Mouse (Mus musculus) activated CD4-positive, CD25-positive, alpha-beta regulatory T cell, adult 4 months (primary cell): Measurements from ENCODE around the gene Spata13. TPM values are rescaled to one million over a fixed set of nuclear protein-coding genes. Genes with fewer than 3 reads are reported as not detected.
A peak's percentile ranks its signal among the peaks of the same experiment; 100 is the strongest.

Experiments
- ATAC-seq: one replicate; pipeline ENCODE4 v1.8.0; 2017
- polyA plus RNA-seq, 2 experiments: library from polyadenylated mRNA; unstranded; fragments of 100-300 nt; shearing (Covaris generic); gene quantifications; one replicate each; pipeline ENCODE4 v1.2.1; 2017

Spata13 gene
- polyA plus RNA-seq, 2 experiments from 2014 or later: 85.7 to 107 TPM

DNA sequence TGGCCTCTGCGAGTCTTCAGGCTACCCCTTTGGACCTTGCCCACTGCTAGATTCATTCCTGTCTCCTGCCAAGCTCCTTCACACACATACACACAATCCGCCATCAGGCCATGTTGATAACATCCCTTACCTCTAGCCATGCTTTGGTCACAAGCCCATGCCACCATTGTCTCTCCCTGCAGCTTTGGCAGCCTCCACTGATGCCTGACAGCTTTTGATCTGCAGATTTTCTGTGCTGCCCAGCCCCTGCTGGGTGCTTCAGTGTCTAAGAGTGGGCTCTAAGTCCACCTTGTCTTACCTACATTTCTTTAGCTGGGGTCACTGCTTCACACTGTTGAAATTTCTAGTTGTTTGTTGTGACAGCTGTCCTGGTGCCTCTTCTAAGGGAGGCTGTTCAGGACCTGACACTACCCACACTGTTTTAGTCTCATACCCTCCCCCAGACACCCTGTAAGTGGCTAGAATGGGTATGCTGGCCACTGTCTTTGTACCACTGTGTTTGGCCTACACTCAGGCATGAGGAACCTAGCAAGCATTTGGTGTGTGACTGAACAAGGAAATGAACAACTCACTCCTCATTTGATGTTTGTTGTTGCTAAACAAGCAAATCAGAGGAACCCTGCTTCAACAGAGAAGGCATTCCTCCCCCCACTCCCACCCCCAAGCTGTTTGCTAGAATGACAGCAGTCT is 43.0 kb downstream of the Spata13 start:
- ATAC-seq: no peak

DNA sequence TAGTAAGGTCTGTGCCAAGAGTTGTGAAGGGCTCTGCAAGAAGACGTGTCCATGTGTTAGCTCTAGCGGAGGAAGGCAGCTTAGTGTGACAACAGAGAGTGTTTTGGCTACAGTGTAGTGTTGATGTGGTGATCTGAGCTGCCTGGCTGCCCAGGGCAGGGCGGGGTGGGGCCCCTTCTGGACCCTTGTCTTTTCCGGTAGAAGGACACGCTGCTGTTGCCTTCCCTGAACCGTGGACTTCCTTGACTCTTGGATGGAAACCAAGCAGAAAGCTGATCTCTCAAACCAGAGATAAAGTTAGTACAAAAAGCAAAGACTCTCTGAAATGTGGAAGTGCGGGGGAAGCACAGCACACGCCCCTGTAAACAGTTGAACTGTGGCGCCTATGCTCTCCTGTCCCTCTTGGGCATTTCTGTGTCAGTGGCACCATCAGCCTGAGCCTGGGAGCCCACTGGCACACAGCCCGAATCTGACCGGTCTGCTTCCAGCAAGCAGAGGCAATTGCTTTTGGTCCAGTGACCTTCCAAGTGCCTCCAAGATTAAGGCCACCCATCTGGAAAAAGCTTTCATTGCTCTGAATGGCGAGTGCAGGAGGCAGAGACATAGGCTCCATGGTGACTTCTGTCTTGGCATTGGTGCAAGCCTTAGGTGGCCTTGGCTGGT is 48.7 kb downstream of the Spata13 start:
- no peak for ATAC-seq

DNA sequence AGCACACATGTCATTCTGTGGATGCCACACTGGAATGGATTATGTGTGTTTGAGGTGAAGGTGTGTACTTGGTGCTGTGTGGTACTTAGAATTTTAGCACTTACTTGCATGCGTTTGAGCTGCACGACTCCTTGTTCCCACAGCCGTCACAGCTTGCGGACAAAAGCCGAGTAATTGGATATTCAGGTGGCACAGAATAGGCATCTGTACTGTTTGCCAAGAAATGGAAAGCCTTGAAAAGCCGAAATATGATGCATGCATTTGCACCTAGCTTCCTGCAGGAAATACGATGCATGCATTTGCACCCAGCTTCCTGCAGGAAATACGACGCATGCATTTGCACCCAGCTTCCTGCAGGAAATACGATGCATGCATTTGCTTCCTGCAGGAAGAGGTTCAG is 50.2 kb downstream of the Spata13 start:
- ATAC-seq: no peak

DNA sequence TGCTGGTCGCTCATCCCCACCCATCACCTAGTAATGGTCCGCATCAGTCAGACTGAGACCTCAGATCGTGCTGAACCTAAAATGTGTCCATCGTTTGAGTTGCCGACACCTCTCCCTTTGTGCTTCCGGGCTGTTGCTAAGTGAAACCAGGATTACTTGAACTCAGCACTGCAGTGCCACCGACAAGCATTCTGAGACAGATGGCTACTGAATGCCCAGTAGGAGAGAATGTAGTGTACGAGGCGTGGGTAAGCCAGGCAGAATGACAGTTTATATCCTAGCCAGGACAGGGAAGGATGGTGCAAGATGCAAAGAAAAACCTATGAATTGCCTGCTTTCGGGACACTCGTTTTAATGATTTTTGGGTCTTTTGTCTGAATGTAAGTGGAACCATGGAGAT is 52.9 kb downstream of the Spata13 start:
- ATAC-seq: no peak

DNA sequence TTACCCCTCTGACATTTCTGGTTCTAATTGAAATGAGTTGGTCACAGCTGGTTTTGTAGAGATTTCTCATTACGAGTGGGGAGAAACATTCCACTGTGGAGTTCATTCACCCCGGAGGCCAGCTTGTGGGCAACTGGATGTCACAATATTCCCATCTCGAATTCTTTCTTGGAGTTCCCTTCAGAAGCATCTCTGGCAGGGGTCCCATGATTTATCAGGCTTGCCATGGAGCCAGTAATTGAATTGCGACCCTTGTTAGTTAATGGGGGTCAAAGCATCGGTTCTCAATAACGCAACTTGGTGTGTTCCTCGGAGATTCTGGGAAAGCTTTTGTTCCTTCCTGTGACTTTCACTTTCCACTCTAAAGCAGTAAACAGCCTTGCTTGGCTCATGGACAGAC is 53.4 kb downstream of the Spata13 start:
- ATAC-seq: no peak

DNA sequence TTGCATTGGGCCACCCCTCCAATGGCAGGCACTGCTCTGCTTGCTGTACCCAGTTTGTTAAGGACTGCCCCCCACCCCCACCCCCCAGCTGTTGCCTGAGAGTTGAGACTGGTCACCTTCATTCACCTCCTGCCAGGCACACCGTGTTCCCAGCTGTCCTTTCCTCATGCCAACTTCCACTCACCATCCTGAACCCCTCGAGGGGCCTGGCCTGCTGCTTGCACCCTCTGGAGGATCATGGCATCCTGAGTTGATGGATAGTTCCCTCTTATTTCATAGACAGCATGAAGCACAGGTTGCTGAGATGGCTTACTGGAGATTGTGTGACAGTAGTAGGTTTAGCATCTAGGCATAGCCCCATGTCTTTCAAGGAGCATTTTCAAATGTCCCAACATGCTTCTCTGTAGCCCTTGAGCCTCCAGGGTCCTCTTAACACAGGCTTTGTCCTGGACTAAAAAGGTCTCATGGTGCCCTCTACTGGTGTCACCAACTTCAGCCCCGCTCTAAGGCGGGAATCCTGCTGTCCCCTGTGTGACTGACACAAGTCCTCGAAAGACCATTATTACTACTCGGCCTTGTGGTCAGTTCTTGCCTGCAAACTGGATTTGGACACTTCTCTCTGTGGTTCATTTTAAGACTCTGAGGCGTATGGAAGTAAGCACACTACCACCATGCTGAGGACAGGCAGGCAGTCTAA is 54.9 kb downstream of the Spata13 start:
- ATAC-seq: no peak

DNA sequence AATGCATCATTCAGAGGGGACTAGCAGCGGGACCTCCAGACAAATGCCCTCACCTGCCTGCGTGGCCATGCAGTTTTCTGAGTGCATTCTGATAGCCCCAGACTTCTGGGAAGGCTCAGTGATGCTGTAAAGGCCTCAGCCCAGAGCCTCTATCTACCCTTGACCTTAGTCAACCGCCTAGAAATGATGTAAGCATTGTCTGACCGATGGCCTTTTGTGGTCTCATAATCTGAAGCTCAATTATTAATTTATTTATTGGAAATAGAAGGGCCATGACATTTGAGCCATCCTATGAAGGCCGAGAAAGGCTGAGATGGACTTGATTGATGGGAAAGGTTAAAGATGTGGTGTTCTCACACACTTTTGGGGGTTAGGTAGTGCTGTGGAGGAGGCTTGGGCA is 56.0 kb downstream of the Spata13 start:
- ATAC-seq: no peak

DNA sequence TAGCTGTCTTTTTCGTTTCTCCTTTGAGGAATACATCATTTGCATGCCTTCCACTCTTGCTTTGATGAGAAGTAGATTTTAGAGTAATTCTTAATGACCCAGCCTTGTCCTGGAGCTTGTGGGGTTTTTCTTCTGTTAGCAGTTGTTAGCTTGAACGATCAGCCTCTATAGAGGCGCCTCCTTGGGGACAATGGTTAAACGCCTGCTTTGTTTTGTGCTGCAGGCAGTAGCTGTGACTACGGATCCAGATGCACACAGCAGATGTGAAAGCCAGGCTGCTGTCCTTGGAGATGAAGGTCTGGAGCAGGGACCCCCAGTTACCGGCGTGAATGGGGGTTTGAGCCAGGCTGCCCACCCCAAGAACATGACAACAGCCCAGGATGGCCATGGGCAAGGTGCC is 56.8 kb downstream of the Spata13 start:
- ATAC-seq: no peak

DNA sequence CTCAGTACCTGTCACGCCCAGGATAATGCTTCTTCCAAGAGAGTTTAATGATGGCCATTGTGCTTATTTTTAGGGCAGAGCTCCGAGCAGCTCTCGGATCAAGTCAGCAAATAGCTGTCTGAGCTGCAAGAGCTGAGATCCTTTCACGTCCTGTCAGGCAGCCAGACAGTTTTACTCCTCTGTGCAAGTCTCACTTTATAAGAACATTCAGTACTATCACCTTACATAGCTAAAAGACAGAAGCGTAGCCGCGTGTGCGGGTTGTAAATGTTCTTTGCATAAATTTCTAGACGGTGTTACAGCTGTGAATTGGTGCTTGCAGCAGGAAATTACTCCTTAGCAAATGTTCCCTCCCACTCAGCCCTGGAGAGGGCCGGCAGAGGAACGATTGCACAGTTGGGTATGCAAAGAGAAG is 59.3 kb downstream of the Spata13 start:
- ATAC-seq: no peak

DNA sequence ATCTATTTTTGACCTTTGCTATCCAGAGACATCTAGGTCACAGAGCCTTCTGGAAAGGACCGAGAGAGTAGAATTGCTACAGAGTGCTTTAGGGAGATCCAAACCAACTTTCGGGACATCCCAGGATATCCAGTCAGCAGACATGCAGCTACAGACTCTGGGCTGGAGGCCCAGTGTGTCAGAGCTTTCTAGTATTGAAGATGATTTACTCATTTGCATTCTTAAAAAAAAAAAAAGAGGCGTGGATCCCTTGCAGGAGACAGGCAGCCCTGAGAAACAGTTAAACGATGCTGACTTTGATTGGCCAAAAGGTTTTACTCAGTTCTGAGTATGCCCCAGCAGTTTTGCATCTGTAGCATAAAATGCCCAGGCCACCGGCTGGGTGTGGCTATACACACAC is 59.9 kb downstream of the Spata13 start:
- no peak for ATAC-seq

DNA sequence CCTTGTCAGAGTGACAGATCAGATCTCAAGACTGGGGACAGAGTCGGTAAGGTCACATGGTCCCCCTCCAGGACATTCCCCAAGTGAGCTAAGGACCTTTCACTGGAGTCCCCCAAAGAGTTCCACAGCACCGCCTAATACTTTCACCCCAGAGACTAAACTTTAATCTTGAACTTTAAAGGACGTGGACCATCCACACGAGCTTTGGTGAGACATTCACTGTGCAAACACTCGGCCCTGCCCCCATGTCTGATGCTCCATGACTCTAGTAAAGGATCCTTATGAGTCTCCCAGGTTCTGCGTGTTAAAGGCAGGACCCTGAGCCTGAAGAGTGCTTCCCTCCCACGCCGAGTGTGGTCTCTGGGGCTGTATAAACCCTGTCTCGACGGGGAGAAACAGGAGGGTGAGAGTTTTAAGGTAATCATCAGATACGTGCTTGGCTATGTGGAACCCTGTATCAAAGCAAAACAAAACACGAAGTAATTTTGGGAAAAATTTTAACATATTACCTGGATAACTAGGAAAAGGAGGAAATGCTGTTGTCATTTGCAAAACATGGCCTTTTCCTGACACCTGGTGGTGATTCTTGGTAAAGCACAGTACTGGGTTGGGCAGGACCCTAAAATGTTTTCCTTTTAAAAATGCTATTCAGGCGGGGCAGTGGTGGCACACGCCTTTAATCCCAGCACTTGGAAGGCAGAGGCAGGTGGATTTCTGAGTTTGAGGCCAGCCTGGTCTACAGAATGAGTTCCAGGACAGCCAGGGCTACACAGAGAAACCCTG is 60.6 kb downstream of the Spata13 start:
- ATAC-seq: peak; percentile 63

DNA sequence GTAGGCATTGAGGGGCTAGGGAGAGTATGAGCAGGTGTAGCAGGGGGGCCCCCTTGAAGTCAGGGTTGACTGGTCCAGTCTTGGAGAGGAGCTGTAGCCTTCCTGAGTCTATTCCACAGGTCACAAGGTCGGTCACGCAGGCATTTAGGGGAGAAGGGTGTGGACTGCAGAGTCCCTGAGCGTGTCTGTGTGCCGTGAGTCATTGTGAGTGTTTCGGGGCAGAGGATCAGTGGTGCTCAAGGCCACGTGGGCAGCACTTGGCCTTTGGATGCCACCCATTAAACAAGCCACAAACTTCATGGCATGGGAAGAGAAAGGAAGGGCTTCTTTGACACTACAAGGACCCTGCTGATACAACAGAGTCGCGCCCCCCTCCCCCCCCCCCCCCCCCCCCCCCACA is 63.5 kb downstream of the Spata13 start:
- ATAC-seq: no peak

DNA sequence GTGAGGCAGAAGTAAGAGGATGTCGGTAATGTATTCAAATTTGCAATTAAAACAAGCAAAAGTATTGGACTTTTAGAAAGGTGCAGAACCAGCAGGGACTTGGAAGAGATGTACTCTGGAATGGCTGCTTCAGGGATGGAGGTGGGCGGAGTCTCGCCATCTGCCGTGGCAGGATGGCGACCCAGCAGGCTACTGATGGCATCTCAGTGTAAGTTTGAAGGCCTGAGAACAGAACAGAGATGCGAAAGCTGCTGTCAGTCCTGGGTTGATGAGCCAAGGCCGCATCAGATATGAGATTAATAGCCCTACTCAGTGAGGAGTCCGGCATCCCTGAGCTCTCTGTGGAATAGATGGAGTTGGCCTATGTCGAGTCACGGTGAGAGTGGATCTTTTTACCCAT is 65.2 kb downstream of the Spata13 start:
- no peak for ATAC-seq

DNA sequence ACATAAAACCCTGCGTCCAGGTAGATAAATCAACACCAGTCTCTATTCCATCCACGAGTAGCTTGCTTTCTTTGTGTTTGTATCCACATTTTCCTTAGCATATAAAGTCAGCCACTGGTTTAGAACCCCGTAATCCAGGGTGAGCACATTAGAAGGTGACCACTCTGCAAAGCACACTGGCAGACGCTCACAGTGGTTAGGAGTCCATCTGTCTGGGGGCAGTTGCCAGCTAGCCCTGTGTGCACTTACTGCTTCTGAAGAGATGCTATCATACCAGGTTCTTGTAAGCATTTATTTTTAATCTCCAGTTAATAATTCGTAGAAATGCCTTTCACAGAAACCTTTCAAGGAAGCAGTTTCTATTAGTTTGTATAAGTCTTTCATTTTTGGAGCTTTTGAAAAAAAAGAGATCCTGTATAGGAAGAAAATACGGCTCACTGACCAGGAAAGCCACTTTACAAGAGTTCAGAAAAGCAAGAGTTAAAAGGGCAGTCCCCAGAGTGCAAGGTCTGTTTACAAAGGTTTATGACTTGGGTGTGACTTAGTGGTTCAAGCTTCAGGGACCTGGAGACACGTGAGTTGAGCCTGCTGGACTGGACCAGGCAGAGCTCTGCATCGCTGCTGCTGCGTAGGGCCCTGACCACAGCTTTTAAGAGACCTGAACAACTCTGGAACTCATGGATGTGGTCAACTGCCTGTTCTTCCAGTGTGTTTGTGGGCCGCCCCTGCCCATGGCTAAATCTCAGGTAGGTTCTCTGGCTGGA is 68.8 kb downstream of the Spata13 start:
- ATAC-seq: no peak

DNA sequence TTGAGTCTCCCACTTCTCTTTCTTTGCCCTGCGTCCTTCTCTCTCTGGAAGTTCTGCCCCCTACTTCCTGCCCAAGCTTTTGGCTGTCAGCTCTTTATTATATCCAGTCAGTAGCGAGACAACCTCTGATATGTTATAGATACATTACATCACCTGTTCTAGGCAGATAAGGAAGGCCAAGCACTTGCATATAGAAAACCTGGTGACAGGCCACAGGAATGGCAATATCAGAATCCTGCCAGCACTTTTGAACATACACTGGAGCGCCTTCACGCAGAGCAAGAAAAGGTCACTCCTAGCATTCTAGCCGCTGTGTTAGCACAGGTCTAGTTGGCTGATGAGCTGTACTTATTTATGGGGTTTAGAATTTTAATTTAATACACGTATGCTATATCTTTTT is 70.7 kb downstream of the Spata13 start:
- ATAC-seq: no peak

DNA sequence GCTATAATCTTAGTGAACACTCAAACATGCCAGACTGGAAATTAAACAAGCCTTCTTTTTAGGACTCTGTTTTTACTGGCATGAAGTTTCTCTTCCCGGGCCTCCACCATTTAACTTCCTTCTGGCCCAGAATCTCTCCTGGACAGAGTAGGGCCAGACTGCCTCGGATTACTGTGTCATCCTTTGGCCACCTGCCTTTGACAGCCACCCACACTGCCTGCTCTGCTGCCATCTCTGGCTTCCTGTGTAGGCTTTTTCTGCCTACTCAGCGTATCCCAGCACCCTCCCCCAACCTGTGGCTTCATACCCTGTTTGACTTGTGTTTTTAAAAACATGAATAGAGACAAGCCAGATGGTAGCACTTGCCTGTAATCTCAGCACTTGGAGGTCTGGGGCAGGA is 71.2 kb downstream of the Spata13 start:
- peak; percentile 79 for ATAC-seq

DNA sequence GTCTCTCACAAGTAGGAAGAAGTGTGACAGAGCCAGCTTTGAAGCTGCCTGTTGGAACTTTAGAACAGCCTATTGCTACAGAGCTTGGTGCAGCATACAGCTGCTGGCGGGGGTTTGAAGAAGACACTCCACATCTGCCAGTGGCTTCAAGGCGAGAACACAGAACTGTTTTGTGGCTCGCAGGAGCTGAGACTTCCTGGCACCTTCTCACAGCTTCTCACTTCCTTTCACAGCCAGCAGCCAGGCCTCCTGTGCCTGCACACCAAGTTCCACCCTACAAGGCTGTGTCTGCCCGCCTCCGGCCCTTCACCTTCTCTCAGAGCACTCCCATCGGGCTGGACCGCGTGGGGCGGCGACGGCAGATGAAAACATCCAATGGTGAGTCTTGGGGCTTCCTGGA is 75.4 kb downstream of the Spata13 start:
- ATAC-seq: peak; percentile 59

DNA sequence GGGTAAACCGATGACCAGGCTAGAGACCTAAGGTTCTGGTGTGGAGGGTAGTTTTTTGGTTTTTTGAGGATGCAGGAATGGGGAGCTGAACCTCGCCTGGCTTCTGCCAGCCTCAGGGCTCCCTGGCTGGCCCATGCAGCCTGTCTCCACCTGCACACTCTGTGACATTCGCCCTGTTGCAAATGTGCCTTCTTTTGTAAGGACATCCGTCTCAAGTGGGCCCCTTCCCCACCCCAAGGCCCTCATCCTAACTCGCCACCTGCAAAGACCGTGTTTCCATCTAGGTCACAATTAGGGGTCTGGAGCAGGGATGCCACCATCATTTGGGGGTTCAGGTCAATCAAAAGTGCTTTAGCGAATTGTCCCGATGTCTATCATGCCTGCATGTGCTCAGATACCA is 75.9 kb downstream of the Spata13 start:
- ATAC-seq: no peak

DNA sequence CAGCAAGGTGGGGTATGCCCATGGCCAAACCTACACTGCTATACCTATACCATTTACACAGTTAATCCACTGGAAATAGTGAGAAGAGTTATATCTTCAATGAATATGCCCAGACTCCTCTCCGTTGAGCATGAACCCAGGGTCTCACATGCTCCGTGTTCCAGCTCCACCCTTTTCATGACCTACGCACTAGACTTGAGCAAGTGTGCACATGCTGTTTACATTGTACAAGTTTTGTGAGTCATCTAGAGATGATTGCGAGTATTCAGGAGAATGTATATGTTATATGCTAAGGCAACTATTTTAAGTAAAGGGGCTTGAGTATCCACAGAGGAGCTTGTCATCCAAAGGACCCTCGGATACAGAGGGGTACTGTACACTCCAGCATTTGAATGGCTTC is 77.4 kb downstream of the Spata13 start:
- peak; percentile 30 for ATAC-seq

DNA sequence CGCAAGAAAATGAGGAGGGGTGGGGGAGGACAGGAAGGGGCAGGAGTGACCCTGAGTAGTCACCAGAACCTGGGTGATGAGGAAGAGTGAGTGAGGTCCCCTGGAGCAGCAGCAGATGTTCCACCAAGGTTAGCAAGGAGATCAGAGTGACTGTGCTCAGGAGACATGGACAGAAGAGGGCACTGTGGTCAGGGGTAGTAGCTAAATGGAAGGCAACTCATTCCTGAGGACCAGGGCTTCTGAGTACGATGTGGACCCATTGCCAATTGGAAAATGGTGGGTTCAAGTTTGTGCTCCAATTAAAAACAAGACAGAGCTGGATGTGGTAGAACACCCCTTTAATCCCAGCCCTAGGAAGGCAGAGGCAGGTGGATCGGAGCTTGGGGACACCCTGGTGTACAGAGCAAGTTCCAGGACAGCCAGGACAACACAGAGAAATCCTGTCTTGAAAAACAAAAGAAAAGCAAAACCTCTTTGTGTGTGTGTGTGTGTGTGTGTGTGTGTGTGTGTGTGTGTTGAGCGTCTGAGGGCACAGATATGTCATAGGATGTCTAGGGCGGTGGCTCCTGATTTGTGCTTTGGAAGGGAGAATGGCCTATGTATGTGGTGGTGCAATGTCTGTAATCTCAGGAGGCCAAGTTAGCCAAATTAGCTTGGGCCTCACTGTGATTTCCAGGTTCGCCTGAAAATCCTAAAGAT is 77.9 kb downstream of the Spata13 start:
- ATAC-seq: peak; percentile 6

DNA sequence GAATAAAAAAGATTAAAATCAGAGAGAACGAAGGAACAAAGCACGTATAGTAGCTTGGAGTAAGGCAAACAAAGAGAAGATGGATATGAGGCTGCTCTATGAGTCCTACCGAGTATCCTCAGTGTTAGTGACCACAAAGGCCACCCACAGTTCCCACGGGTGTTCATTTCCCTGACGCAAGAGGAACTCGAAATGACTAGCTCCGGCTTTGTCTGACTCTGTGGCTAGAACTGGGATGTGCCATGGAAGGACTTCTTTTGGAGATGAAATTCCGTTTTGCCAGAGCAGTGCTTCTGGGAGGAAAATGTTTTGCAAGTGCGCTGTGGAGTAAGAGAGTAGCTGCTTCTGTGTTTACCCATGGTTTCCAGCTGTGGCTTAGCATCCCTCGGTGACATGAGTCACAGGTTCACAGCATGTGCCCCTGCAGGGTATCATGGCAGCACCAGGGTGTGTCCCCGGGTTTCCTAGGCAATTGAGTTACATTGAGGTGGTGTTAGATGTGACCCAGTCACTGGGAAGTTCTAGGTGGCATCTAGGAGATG is 78.6 kb downstream of the Spata13 start:
- peak; percentile 22 for ATAC-seq

DNA sequence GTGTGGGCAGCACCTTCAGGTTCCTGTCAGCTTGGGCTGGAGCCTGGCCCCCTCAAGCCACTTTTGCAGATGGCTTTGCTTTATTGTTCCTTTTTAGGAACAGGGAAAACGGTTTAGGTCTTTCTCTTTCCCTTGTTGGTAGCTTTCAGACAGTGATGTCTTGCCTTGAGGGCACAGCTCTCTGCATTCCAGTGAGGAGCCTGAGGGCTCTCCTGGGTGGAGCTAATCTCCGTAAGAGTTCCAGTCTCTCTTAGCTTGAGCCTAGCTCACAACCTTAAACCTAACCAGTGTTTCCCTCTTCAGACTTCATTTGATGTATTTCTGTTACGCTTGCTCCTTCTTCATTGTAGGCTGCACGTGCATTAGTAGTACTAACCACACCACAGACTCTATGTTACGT is 81.9 kb downstream of the Spata13 start:
- ATAC-seq: no peak
